Mouse (Mus musculus) embryo, embryonic 10 days (tissue): ENCODE measurements around the gene Rpl36-ps4.
"Not testable (repeated sequence)": the region's sequence is repeated elsewhere in the genome, so short reads cannot be mapped to it uniquely, and the experiment has no call there.

Source experiments
- DNase-seq: peaks from one replicate; pipeline ENCODE4 v3.0.0-alpha.2; 2015; ENCODE audit warnings: low spot score

The Rpl36-ps4 gene

GRCm38 (mm10) chr17:87948965-87949584 lies 28.3 kb downstream of the Rpl36-ps4 start:
- peak; percentile 82 for DNase-seq

GRCm38 (mm10) chr17:87954618-87955124 lies 33.9 kb downstream of the Rpl36-ps4 start:
- not testable (repeated sequence) for DNase-seq

GRCm38 (mm10) chr17:87957096-87957840 lies 36.5 kb downstream of the Rpl36-ps4 start:
- DNase-seq, result no peak

GRCm38 (mm10) chr17:87958283-87958682 lies 37.5 kb downstream of the Rpl36-ps4 start:
- peak; percentile 30 for DNase-seq

GRCm38 (mm10) chr17:87959406-87959805 lies 38.6 kb downstream of the Rpl36-ps4 start:
- DNase-seq, result not testable (repeated sequence)

- not testable (repeated sequence) for DNase-seq
Observed at GRCm38 (mm10) chr17:87959931-87960330, 39.2 kb downstream of the Rpl36-ps4 start.

- no peak for DNase-seq
Observed at GRCm38 (mm10) chr17:87963081-87964075, 42.6 kb downstream of the Rpl36-ps4 start.

GRCm38 (mm10) chr17:87968483-87968926 lies 47.7 kb downstream of the Rpl36-ps4 start:
- DNase-seq, result not testable (repeated sequence)
